Mouse (Mus musculus): ENCODE results near the gene Cep112. TPM values are rescaled to one million over a fixed set of nuclear protein-coding genes. Genes with fewer than 3 reads are reported as not detected.

Gene Cep112
- polyA plus RNA-seq, 1 experiment: 0.43 TPM

DNA sequence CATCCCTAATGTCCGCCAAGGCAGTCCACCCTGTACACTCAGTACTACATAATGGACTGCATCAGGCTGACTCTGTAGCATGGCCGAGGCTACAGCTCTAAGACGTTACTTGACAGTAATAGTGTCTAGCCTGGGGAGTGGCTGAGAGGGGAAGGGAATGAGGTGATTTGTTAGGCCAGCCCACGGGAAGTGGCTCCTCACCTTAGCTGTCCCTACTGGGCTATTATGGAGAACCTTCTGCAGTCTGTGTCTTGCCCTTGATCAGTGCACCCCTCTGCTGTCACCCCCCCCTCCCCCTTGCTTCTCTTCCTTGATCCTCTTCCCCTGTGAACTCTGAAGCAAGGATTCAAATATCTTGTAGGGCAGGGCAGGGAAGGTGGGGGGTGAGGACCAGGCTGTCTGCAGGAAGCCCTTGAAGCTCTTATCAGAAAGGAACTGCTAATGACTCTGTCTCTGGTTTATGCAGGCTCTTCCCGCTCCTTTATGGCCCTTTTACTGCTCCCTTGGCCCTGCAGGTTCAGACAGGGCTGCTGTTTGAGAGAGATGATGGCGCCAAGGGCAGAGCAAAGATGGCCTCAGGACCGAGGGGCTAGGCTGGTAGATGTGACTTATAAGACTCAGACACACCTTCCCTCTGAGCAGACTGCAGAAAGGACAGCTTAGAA lies 481.7 kb downstream of the Cep112 start:
- TF ChIP-seq POLR2A (IDR thresholded peaks at IDR 0.05; ENCODE audit: insufficient read length, low read depth) (no peak), POLR2AphosphoS2 (IDR thresholded peaks at IDR 0.05; ENCODE audit: insufficient read length, low read depth) (no peak)
- Histone ChIP-seq H3K27me3 (ENCODE audit: control insufficient read depth, insufficient read depth, insufficient read length) (no peaks in the 10 kb centered on the region), H3ac (ENCODE audit: control insufficient read depth, insufficient read length) (no peak overlapping the region), H3K36me3 (ENCODE audit: control insufficient read depth, insufficient read depth) (no peaks in the 10 kb centered on the region), H3K79me2 (ENCODE audit: control insufficient read depth, insufficient read depth) (no peaks in the 10 kb centered on the region), H3K4me3 (no peak overlapping the region), H3K4me2 (ENCODE audit: low read depth) (no peak overlapping the region)

DNA sequence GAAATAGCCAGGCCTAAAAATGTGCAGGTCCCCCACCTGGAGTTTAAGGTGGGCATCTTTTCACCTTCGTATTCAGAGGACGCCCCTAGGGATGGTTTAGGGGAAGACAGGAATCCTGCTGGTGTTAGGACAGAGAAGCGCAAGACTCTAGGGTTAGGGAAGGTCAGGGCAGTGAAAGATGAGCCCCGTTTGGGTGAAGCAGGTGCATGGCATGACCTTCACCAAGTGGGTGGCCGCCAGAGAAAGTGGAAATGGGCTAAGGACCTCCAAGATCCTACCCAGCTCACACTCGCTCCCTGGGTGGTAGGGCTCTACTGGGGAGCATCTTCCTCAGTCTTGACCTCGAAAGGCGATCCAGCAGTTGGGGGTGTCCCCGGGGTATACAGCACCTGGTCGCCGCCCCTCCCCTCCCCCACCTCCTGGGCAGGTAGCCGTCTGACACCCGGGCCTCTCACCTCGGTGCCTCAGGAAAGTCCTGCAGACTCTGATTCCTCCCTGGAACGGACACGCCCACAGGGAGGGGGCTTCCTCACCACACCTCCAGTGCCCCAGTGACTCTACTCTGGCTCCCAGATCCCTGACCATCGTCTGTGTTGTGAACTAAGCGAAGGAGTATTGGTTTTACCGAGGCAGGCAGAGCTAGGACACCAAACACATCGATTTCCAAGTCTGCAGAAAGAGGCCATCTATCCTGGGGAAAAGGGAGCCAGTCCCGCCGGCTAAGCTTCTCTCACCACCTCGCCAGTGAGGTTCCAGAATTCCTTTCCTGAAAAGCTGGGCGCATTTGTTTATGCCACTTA lies 484.6 kb downstream of the Cep112 start:
- Histone ChIP-seq H3K79me2 (ENCODE audit: control insufficient read depth, insufficient read depth) (no peaks in the 10 kb centered on the region), H3K27me3 (ENCODE audit: control insufficient read depth, insufficient read depth, insufficient read length) (no peaks in the 10 kb centered on the region), H3K4me3 (no peak overlapping the region), H3ac (ENCODE audit: control insufficient read depth, insufficient read length) (no peak overlapping the region), H3K36me3 (ENCODE audit: control insufficient read depth, insufficient read depth) (no peaks in the 10 kb centered on the region), H3K4me2 (ENCODE audit: low read depth) (no peak overlapping the region)
- TF ChIP-seq USF1 (IDR thresholded peaks at IDR 0.05; ENCODE audit: low read depth) (no peak), MYOD1 (IDR thresholded peaks at IDR 0.05; ENCODE audit: control insufficient read depth in 1 of 3, insufficient read length in 2 of 3, low read depth in 2 of 3) (no peak), POLR2AphosphoS2 (IDR thresholded peaks at IDR 0.05; ENCODE audit: insufficient read length, low read depth) (no peak), MAX (IDR thresholded peaks at IDR 0.05; ENCODE audit: low read depth) (no peak), TCF12 (IDR thresholded peaks at IDR 0.05; ENCODE audit: insufficient read depth, poor library complexity, severe bottlenecking) (no peak), SRF (IDR thresholded peaks at IDR 0.05; ENCODE audit: control insufficient read depth, insufficient read length, low read depth) (no peak), TCF3 (IDR thresholded peaks at IDR 0.05; ENCODE audit: insufficient read length, low read depth) (no peak), CEBPB (IDR thresholded peaks at IDR 0.05; ENCODE audit: insufficient read depth, poor library complexity, severe bottlenecking) (no peak), POLR2A (IDR thresholded peaks at IDR 0.05; ENCODE audit: insufficient read length, low read depth) (no peak), MYOG (IDR thresholded peaks at IDR 0.05; ENCODE audit: control insufficient read depth in 1 of 3, insufficient read depth in 1 of 3, insufficient read length in 2 of 3, low read depth in 2 of 3) (no peak), REST (IDR thresholded peaks at IDR 0.05; ENCODE audit: insufficient read depth, insufficient read length) (no peak), E2F4 (IDR thresholded peaks at IDR 0.05; ENCODE audit: insufficient read depth) (no peak)

Other genes with a start within 250 kb of the Cep112 start
- gene Apoh, start 81.8 kb upstream of the Cep112 start, polyA plus RNA-seq (2012; fragmentation: generic; extraction: Trizol): 0.25 TPM
- gene Prkca, start 81.3 kb upstream of the Cep112 start, polyA plus RNA-seq (2012; fragmentation: generic; extraction: Trizol): 15.3 TPM